Mouse (Mus musculus): ENCODE measurements at regions not wholly inside any gene's neighbourhood (a gene's known extent, or its start where the extent isn't known, plus 50 kb on each side); places are given as distances from the start of the nearest gene placed in this dataset.

GRCm38 (mm10) chr3:56302346-56303185, 119.1 kb upstream of the Nbea start:
- Histone ChIP-seq H3K79me3 (ENCODE audit: low read depth) (no peaks in the 10 kb centered on the region), H3K4me3 (ENCODE audit: insufficient read depth, poor library complexity, severe bottlenecking) (no peak overlapping the region), H3K27me3 (ENCODE audit: control insufficient read depth, insufficient read depth, insufficient read length) (no peaks in the 10 kb centered on the region), H3K36me3 (ENCODE audit: control insufficient read depth, insufficient read depth) (no peaks in the 10 kb centered on the region), H3ac (ENCODE audit: control insufficient read depth, insufficient read length, low read depth) (no peak overlapping the region), H3K79me2 (ENCODE audit: control insufficient read depth, insufficient read depth) (no peaks in the 10 kb centered on the region)
- no peak for TF ChIP-seq CEBPB (IDR thresholded peaks at IDR 0.05; ENCODE audit: low read depth)
- no peak for TF ChIP-seq MYOG (IDR thresholded peaks at IDR 0.05; ENCODE audit: control insufficient read depth, extremely low read depth, insufficient read length)
- TF ChIP-seq MAX (IDR thresholded peaks at IDR 0.05), result no peak
- no peak for TF ChIP-seq USF1 (IDR thresholded peaks at IDR 0.05; ENCODE audit: low read depth)
- no peak for TF ChIP-seq MYOD1 (IDR thresholded peaks at IDR 0.05; ENCODE audit: control insufficient read depth, insufficient read length, low read depth)
- no peak for TF ChIP-seq FOSL1 (IDR thresholded peaks at IDR 0.05; ENCODE audit: insufficient read depth, low read length, poor library complexity, severe bottlenecking)
- TF ChIP-seq CTCF (IDR thresholded peaks at IDR 0.05; ENCODE audit: control insufficient read depth, insufficient read depth, insufficient read length), result no peak

- no peaks in the 10 kb centered on the region for H3K79me2 ChIP-seq (ENCODE audit: control insufficient read depth, insufficient read depth)
- no peaks in the 10 kb centered on the region for H3K36me3 ChIP-seq (ENCODE audit: control insufficient read depth, insufficient read depth)
- no peaks in the 10 kb centered on the region for H3K27me3 ChIP-seq (ENCODE audit: control insufficient read depth, insufficient read depth, insufficient read length)
- no peak overlapping the region for H3ac ChIP-seq (ENCODE audit: control insufficient read depth, insufficient read length, low read depth)
- no peak for TF ChIP-seq USF1 (IDR thresholded peaks at IDR 0.05; ENCODE audit: low read depth)
- TF ChIP-seq CTCF (IDR thresholded peaks at IDR 0.05; ENCODE audit: control insufficient read depth, insufficient read depth, insufficient read length), result no peak
- no peak for TF ChIP-seq FOSL1 (IDR thresholded peaks at IDR 0.05; ENCODE audit: insufficient read depth, low read length, poor library complexity, severe bottlenecking)
- no peak for TF ChIP-seq MAX (IDR thresholded peaks at IDR 0.05)
- TF ChIP-seq CEBPB (IDR thresholded peaks at IDR 0.05; ENCODE audit: low read depth), result no peak
- TF ChIP-seq MYOD1 (IDR thresholded peaks at IDR 0.05; ENCODE audit: control insufficient read depth, insufficient read length, low read depth), result no peak
- TF ChIP-seq MYOG (IDR thresholded peaks at IDR 0.05; ENCODE audit: control insufficient read depth, extremely low read depth, insufficient read length), result no peak
- H3K4me3 ChIP-seq (ENCODE audit: insufficient read depth, poor library complexity, severe bottlenecking), result no peak overlapping the region
- no peaks in the 10 kb centered on the region for H3K79me3 ChIP-seq (ENCODE audit: low read depth)
Measured at GRCm38 (mm10) chr3:56300769-56301168, 117.3 kb upstream of the Nbea start.

- TF ChIP-seq MAX (IDR thresholded peaks at IDR 0.05) (no peak), CEBPB (IDR thresholded peaks at IDR 0.05; ENCODE audit: low read depth) (no peak), MYOG (IDR thresholded peaks at IDR 0.05; ENCODE audit: control insufficient read depth, extremely low read depth, insufficient read length) (no peak), MYOD1 (IDR thresholded peaks at IDR 0.05; ENCODE audit: control insufficient read depth, insufficient read length, low read depth) (no peak)
- Histone ChIP-seq H3K36me3 (ENCODE audit: control insufficient read depth, insufficient read depth) (no peaks in the 10 kb centered on the region), H3K79me2 (ENCODE audit: control insufficient read depth, insufficient read depth) (no peaks in the 10 kb centered on the region), H3ac (ENCODE audit: control insufficient read depth, insufficient read length, low read depth) (no peak overlapping the region), H3K27me3 (ENCODE audit: control insufficient read depth, insufficient read depth, insufficient read length) (no peaks in the 10 kb centered on the region), H3K4me3 (ENCODE audit: insufficient read depth, poor library complexity, severe bottlenecking) (no peak overlapping the region), H3K79me3 (ENCODE audit: low read depth) (no peaks in the 10 kb centered on the region)
Measured at GRCm38 (mm10) chr3:56295578-56295977, 112.1 kb upstream of the Nbea start.

- no peaks in the 10 kb centered on the region for H3K79me2 ChIP-seq (ENCODE audit: control insufficient read depth, insufficient read depth)
- no peak overlapping the region for H3ac ChIP-seq (ENCODE audit: control insufficient read depth, insufficient read length, low read depth)
- no peak overlapping the region for H3K4me3 ChIP-seq (ENCODE audit: insufficient read depth, poor library complexity, severe bottlenecking)
- no peak for TF ChIP-seq USF1 (IDR thresholded peaks at IDR 0.05; ENCODE audit: low read depth)
- TF ChIP-seq MYOD1 (IDR thresholded peaks at IDR 0.05; ENCODE audit: control insufficient read depth, insufficient read length, low read depth), result no peak
- no peak for TF ChIP-seq MYOG (IDR thresholded peaks at IDR 0.05; ENCODE audit: control insufficient read depth, extremely low read depth, insufficient read length)
- TF ChIP-seq CEBPB (IDR thresholded peaks at IDR 0.05; ENCODE audit: low read depth), result no peak
- no peak for TF ChIP-seq FOSL1 (IDR thresholded peaks at IDR 0.05; ENCODE audit: insufficient read depth, low read length, poor library complexity, severe bottlenecking)
- TF ChIP-seq CTCF (IDR thresholded peaks at IDR 0.05; ENCODE audit: control insufficient read depth, insufficient read depth, insufficient read length), result no peak
- no peak for TF ChIP-seq MAX (IDR thresholded peaks at IDR 0.05)
- no peaks in the 10 kb centered on the region for H3K27me3 ChIP-seq (ENCODE audit: control insufficient read depth, insufficient read depth, insufficient read length)
- no peaks in the 10 kb centered on the region for H3K79me3 ChIP-seq (ENCODE audit: low read depth)
- no peaks in the 10 kb centered on the region for H3K36me3 ChIP-seq (ENCODE audit: control insufficient read depth, insufficient read depth)
Measured at GRCm38 (mm10) chr3:56281507-56281906, 98.0 kb upstream of the Nbea start.

- Histone ChIP-seq H3K79me3 (ENCODE audit: low read depth) (no peaks in the 10 kb centered on the region), H3K27me3 (ENCODE audit: control insufficient read depth, insufficient read depth, insufficient read length) (no peaks in the 10 kb centered on the region), H3K4me3 (ENCODE audit: insufficient read depth, poor library complexity, severe bottlenecking) (no peak overlapping the region), H3ac (ENCODE audit: control insufficient read depth, insufficient read length, low read depth) (no peak overlapping the region), H3K36me3 (ENCODE audit: control insufficient read depth, insufficient read depth) (no peaks in the 10 kb centered on the region), H3K79me2 (ENCODE audit: control insufficient read depth, insufficient read depth) (no peaks in the 10 kb centered on the region)
- TF ChIP-seq MYOG (IDR thresholded peaks at IDR 0.05; ENCODE audit: control insufficient read depth, extremely low read depth, insufficient read length), result no peak
- TF ChIP-seq CEBPB (IDR thresholded peaks at IDR 0.05; ENCODE audit: low read depth), result peak; percentile 40
- no peak for TF ChIP-seq FOSL1 (IDR thresholded peaks at IDR 0.05; ENCODE audit: insufficient read depth, low read length, poor library complexity, severe bottlenecking)
- TF ChIP-seq MAX (IDR thresholded peaks at IDR 0.05), result no peak
- TF ChIP-seq USF1 (IDR thresholded peaks at IDR 0.05; ENCODE audit: low read depth), result no peak
- TF ChIP-seq CTCF (IDR thresholded peaks at IDR 0.05; ENCODE audit: control insufficient read depth, insufficient read depth, insufficient read length), result no peak
- peak; percentile 33 for TF ChIP-seq MYOD1 (IDR thresholded peaks at IDR 0.05; ENCODE audit: control insufficient read depth, insufficient read length, low read depth)
Measured at GRCm38 (mm10) chr3:56280330-56280957, 96.9 kb upstream of the Nbea start.
